Mouse (Mus musculus) liver, embryonic 16.5 days (tissue): ENCODE measurements around the gene Tpgs1. TPM values are rescaled to one million over a fixed set of nuclear protein-coding genes. Genes with fewer than 3 reads are reported as not detected.

Experiments
- ATAC-seq: fragments of 200-750 bp; cut with Nextera tagmentation; 2 replicates; pipeline ENCODE4 v1.8.0; 2017; ENCODE audit warnings: low read depth, mild to moderate bottlenecking, moderate number of reproducible peaks, moderate library complexity
- H3K27ac ChIP-seq: fragments of 300-500 bp; sonication (generic); 2 replicates; pipeline ENCODE4 v1.5.1; 2014; ENCODE audit warnings: mild to moderate bottlenecking, low read length
- H3K27me3 ChIP-seq: fragments of 300-500 bp; sonication (generic); 2 replicates; pipeline ENCODE4 v1.6.1; 2014; ENCODE audit warnings: low read depth, low read length, mixed read lengths; ENCODE audit not compliant: control insufficient read depth, insufficient read depth
- H3K36me3 ChIP-seq: fragments of 300-500 bp; sonication (generic); 2 replicates; pipeline ENCODE4 v1.6.1; 2014; ENCODE audit warnings: mild to moderate bottlenecking; ENCODE audit not compliant: control insufficient read depth, insufficient read depth
- H3K4me1 ChIP-seq: fragments of 300-500 bp; sonication (generic); 2 replicates; pipeline ENCODE4 v1.6.1; 2014; ENCODE audit warnings: low read depth, low read length, mixed read lengths; ENCODE audit not compliant: control insufficient read depth
- H3K4me2 ChIP-seq: fragments of 300-500 bp; sonication (generic); 2 replicates; pipeline ENCODE4 v1.6.1; 2014; ENCODE audit warnings: low read depth, low read length, mixed read lengths
- H3K4me3 ChIP-seq: fragments of 300-500 bp; sonication (generic); 2 replicates; pipeline ENCODE4 v1.5.1; 2014; ENCODE audit warnings: low read depth, mild to moderate bottlenecking, low read length
- H3K9ac ChIP-seq: fragments of 300-500 bp; sonication (generic); 2 replicates; pipeline ENCODE4 v1.6.1; 2014; ENCODE audit warnings: low read depth, low read length
- H3K9me3 ChIP-seq: fragments of 300-500 bp; sonication (generic); replicated peaks from 2 replicates; pipeline ENCODE4 v1.6.1; 2016; ENCODE audit warnings: low read length; ENCODE audit not compliant: control insufficient read depth
- whole genome bisulfite sequencing: fragments of 180-500 bp; shearing (Covaris S2); extraction: QIAGEN DNeasy Blood & Tissue Kit; methylation state at CpG from one replicate; pipeline ENCODE4 v1.1.7; 2014; ENCODE audit not compliant: insufficient replicate concordance; 5-methylcytosine and 5-hydroxymethylcytosine counted together
- polyA plus RNA-seq: library from polyadenylated mRNA; unstranded; fragments of >200 nt; fragmentation: Nextera tagmentation; extraction: Ambion mirVana; gene quantifications from 2 replicates; pipeline ENCODE4 v1.2.1, GENCODE M21; 2015

Gene Tpgs1
- polyA plus RNA-seq, 1 experiment from 2014 or later: 19.4 TPM

DNA sequence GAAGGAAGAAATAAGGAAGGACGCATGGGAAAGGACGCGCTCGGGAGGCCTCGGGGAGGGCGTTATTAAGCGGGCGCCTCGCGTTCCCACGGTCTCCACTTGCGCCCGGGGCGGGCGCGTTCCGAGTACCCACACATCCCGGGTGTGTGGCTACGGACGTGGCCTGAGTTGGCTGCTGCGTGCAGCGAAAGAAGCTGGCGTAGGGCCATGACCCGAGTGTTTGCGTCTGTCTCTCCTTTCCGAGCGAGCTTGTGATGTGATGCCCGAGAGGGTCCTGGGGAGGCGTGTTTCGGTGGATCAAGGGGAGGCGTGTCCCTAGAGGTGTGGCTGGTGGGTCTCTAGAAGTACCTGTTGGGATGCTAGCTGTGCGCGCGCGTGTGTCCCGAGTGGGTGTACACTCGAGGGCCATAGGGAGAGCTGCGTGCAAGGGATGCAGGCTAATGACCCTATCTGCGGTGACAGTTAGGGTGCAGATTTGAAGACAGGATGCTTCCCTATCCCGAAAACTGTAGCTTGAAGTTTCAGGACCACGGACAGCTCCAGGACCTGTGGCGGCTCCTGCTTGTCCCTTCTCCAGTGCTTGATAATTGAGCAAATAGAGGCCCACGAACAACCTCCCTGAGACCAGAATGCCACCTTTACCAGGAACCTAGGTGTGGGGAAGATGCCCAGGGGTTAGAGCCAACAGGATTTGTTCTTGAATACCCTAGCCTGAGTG lies 48.6 kb downstream of the Tpgs1 start:
- 4% methylated on average over 43 of the region's 43 CpGs for WGBS
- Histone ChIP-seq H3K36me3 (no peaks in the 10 kb centered on the region), H3K4me2 (0 out of 2 replicates have a peak overlapping the region, but pooled peaks have one; percentile 86), H3K4me1 (peaks cover 22% of the 10 kb centered on the region), H3K9me3 (no peaks in the 10 kb centered on the region), H3K27ac (no peak overlapping the region), H3K9ac (no peak overlapping the region), H3K27me3 (peaks cover 58% of the 10 kb centered on the region), H3K4me3 (peak overlapping the region; percentile 64; the same call in 1 of the 2 replicates)
- ATAC-seq: no peak

DNA sequence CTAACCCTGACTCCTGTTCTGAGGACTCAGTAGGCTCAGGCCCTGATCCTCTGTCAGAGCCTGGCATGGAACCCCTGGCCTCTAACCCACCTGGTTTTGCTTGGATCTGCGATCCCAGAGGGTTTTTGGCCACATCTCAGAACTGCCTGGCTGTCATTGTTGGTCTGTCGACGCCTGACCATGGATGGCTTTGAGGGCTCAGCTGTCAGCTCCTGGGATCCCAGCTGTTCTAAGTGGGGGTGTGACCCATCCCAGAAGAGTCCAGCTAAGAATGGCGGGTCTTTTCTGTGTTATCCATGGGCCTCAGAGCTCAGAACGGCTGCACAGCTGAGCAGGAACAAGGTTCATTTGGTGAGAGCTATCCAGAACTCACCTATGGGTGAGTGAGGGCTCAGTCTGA lies 51.9 kb downstream of the Tpgs1 start:
- H3K4me3 ChIP-seq: no peak overlapping the region
- H3K27ac ChIP-seq: no peak overlapping the region
- peaks cover 16% of the 10 kb centered on the region for H3K4me1 ChIP-seq
- no peak overlapping the region for H3K9ac ChIP-seq
- H3K4me2 ChIP-seq: no peak overlapping the region
- peaks cover 37% of the 10 kb centered on the region for H3K27me3 ChIP-seq
- no peaks in the 10 kb centered on the region for H3K9me3 ChIP-seq
- H3K36me3 ChIP-seq: no peaks in the 10 kb centered on the region
- WGBS: 47% methylated on average over 5 of the region's 5 CpGs
- no peak for ATAC-seq

DNA sequence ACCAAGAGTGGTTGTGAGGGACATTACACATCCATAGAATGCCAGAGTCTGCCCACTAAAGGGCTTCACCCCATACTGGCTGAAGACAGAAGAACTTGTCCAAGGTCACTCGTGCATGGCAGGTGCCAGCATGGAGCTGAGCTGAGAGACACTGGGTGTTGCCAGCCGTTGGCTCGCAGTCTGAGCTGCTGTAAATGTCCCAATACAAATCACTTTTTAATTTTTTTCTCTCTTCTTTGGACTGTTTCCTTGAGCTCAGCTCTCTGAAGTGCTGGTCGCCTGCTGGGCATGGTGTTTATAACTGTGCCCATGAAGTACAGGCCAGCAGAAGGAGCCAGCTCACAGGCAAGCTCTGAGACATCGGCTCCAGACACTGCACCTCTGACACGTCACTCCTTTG lies 53.9 kb downstream of the Tpgs1 start:
- Histone ChIP-seq H3K36me3 (no peaks in the 10 kb centered on the region), H3K27ac (no peak overlapping the region), H3K27me3 (peaks cover 17% of the 10 kb centered on the region), H3K4me3 (no peak overlapping the region), H3K9ac (no peak overlapping the region), H3K4me2 (no peak overlapping the region), H3K9me3 (no peaks in the 10 kb centered on the region), H3K4me1 (no peaks in the 10 kb centered on the region)
- 55% methylated on average over 6 of the region's 6 CpGs for WGBS
- ATAC-seq: no peak

DNA sequence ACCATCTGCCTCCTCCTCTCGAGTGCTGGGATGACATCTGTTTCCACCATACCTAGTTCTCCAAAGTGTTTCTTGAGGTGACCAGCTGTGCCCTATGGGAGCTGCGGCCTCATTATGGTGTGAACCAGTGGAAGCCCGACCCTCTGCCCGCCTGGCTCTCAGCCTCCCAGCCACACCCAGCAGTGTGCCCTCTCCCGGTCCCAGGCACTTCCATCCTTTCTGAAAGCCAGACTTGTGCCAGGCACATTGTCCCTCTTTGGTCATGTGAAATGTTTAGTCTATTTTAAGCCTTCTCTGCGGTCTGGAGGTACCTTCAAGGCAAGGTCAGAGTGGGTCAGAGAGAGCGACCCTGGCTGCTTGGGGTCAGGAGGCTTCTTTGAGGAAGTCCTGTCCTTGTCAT lies 54.5 kb downstream of the Tpgs1 start:
- Histone ChIP-seq H3K27ac (no peak overlapping the region), H3K36me3 (no peaks in the 10 kb centered on the region), H3K9ac (no peak overlapping the region), H3K9me3 (no peaks in the 10 kb centered on the region), H3K4me1 (no peaks in the 10 kb centered on the region), H3K4me2 (no peak overlapping the region), H3K27me3 (peaks cover 11% of the 10 kb centered on the region), H3K4me3 (no peak overlapping the region)
- ATAC-seq: no peak
- WGBS: 63% methylated on average over 7 of the region's 7 CpGs

Other genes starting within 250 kb of the Tpgs1 start
- not detected in 2 replicates for gene Vmn2r83, start 200.6 kb upstream of the Tpgs1 start, polyA plus RNA-seq
- 24.2 and 26.0 TPM in 2 replicates for gene Plpp2, start 135.6 kb upstream of the Tpgs1 start, polyA plus RNA-seq
- gene Mier2, start 114.2 kb upstream of the Tpgs1 start, polyA plus RNA-seq: 10.6 and 11.6 TPM in 2 replicates
- not detected in 2 replicates for gene Theg, start 82.0 kb upstream of the Tpgs1 start, polyA plus RNA-seq
- not detected in 2 replicates for gene C2cd4c, start 55.3 kb upstream of the Tpgs1 start, polyA plus RNA-seq
- gene Shc2, start 31.5 kb upstream of the Tpgs1 start, polyA plus RNA-seq: 0.06 and 0.08 TPM in 2 replicates
- not detected in 2 replicates for gene Odf3l2, start 23.6 kb upstream of the Tpgs1 start, polyA plus RNA-seq
- gene Madcam1, start 4.8 kb upstream of the Tpgs1 start, polyA plus RNA-seq: 0.16 and 0.24 TPM in 2 replicates
- gene Cdc34, start 12.8 kb downstream of the Tpgs1 start, polyA plus RNA-seq: 80.5 and 81.5 TPM in 2 replicates
- 0.15 and 0.22 TPM in 2 replicates for gene Gzmm, start 19.7 kb downstream of the Tpgs1 start, polyA plus RNA-seq
- gene Bsg, start 35.1 kb downstream of the Tpgs1 start, polyA plus RNA-seq: 924 and 947 TPM in 2 replicates
- not detected in 2 replicates for gene Hcn2, start 47.3 kb downstream of the Tpgs1 start, polyA plus RNA-seq
- 13.4 and 14.4 TPM in 2 replicates for gene Polrmt, start 77.2 kb downstream of the Tpgs1 start, polyA plus RNA-seq
- not detected in 2 replicates for gene Fgf22, start 85.7 kb downstream of the Tpgs1 start, polyA plus RNA-seq
- 17.4 and 26.2 TPM in 2 replicates for gene Rnf126, start 97.6 kb downstream of the Tpgs1 start, polyA plus RNA-seq
- gene Fstl3, start 107.9 kb downstream of the Tpgs1 start, polyA plus RNA-seq: 1.0 TPM in 2 replicates
- gene Prss57, start 121.6 kb downstream of the Tpgs1 start, polyA plus RNA-seq: 6.3 and 7.1 TPM in 2 replicates
- gene Palm, start 124.2 kb downstream of the Tpgs1 start, polyA plus RNA-seq: 7.9 and 8.0 TPM in 2 replicates
- gene Misp, start 151.6 kb downstream of the Tpgs1 start, polyA plus RNA-seq: 0.43 and 1.4 TPM in 2 replicates
- 112 and 124 TPM in 2 replicates for gene Ptbp1, start 185.1 kb downstream of the Tpgs1 start, polyA plus RNA-seq
- gene Prtn3, start 205.1 kb downstream of the Tpgs1 start, polyA plus RNA-seq: 96.8 and 106 TPM in 2 replicates
- 4.8 and 5.1 TPM in 2 replicates for gene Plppr3, start 205.3 kb downstream of the Tpgs1 start, polyA plus RNA-seq
- gene Elane, start 216.9 kb downstream of the Tpgs1 start, polyA plus RNA-seq: 204 and 208 TPM in 2 replicates
- not detected in 2 replicates for gene Cfd, start 221.5 kb downstream of the Tpgs1 start, polyA plus RNA-seq
- gene Med16, start 239.6 kb downstream of the Tpgs1 start, polyA plus RNA-seq: 14.7 and 15.3 TPM in 2 replicates
- 2.5 TPM in 1 of 2 replicates, not detected in the other for gene Gm26602, start 241.5 kb downstream of the Tpgs1 start, polyA plus RNA-seq
- 0.18 and 0.20 TPM in 2 replicates for gene Kiss1r, start 247.6 kb downstream of the Tpgs1 start, polyA plus RNA-seq